Mouse (Mus musculus): ENCODE results near the gene Speer4e.

DNA sequence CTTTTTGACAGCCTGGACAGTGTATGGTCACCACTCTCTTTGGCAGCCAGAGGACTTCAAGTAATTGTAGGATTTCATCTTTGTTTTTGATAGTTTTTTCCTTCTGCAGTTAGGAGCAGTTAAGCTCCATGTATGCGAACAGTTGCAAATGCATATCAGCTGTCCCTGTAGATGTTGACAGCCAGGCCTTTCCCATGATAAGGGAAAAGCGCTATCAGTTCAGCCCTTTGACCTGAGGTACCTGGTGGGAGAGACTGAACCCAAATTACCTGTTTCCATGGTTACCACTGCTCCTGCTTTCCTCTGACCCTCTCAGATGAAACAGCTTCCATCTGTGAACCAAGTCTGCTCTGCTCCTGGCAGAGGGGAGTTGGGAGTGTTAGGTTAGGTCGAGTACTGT is 46.0 kb downstream of the Speer4e start:
- no peak for TF ChIP-seq FLI1 (IDR thresholded peaks at IDR 0.05; ENCODE audit: low read length)
- TF ChIP-seq GATA1 (IDR thresholded peaks at IDR 0.05; ENCODE audit: borderline replicate concordance, low read length), result no peak

Data from megakaryocyte, embryonic 14.5 days (primary cell).